Mouse (Mus musculus): ENCODE data around the gene Cdca8. TPM values are rescaled to one million over a fixed set of nuclear protein-coding genes. Genes with fewer than 3 reads are reported as not detected.

The Cdca8 gene
- total and polyA plus RNA-seq, 3 experiments, result 58.8 to 188 (median 101) TPM

DNA sequence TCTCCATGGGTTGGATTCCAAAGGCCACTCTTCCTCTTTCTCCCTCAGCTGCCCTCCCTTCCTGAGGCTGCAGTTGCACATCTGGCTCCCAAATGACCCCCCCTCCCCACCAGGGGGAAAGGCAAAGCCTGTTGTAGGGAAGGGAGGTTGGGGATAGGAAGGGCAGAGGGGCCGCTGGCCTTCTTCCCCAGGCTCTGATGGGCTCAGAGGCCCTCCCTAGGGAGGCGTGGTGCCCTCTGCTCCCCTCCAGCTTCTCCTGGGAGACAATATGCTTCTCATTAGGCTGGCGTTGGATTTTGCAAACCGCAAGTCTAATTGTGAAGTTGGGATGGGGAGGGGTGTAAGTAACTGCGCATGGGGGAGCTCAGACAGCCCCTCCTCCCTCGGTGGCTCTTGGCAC, 29.6 kb upstream of the Cdca8 start:
- Histone ChIP-seq H3K9me3 (replicated peaks; ENCODE audit: low read length) (peaks cover 4% of the 10 kb centered on the region), H3K27ac (ENCODE audit: insufficient read depth, low read depth) (no peak overlapping the region), H3K79me2 (replicated peaks; ENCODE audit: control insufficient read depth, extremely low read depth, insufficient read depth, poor library complexity, severe bottlenecking) (no peaks in the 10 kb centered on the region), H3K4me2 (ENCODE audit: insufficient read depth, low read depth, poor library complexity, severe bottlenecking) (no peak overlapping the region), H3K4me3 (replicated peaks in 1 of 3; ENCODE audit: low read depth in 2 of 3, low read length in 2 of 3, poor library complexity in 1 of 3) (no peak overlapping the region), H3K36me3 (replicated peaks in 1 of 2; ENCODE audit: control insufficient read depth in 1 of 2, insufficient read depth in 1 of 2, low read length in 1 of 2) (no peaks in the 10 kb centered on the region), H3K27me3 (replicated peaks) (peaks cover 48% of the 10 kb centered on the region), H3K4me1 (ENCODE audit: control insufficient read depth in 1 of 2, insufficient read depth in 2 of 2) (peaks cover 0 to 3% of the 10 kb centered on the region in 2 experiments; a peak in 1 of 4 replicates), H3K9ac (ENCODE audit: insufficient read depth, low read depth) (no peak overlapping the region)
- TF ChIP-seq NELFE (IDR thresholded peaks at IDR 0.05; ENCODE audit: low read depth, low read length) (no peak), JUN (IDR thresholded peaks at IDR 0.05; ENCODE audit: insufficient read depth, low read depth, low read length) (no peak), HCFC1 (IDR thresholded peaks at IDR 0.05; ENCODE audit: low read depth, low read length) (no peak), MEF2A (IDR thresholded peaks at IDR 0.05; ENCODE audit: borderline replicate concordance, low read depth, low read length) (no peak), POLR2AphosphoS2 (IDR thresholded peaks at IDR 0.05; ENCODE audit: low read depth, low read length) (no peak), BHLHE40 (IDR thresholded peaks at IDR 0.05; ENCODE audit: low read depth, low read length) (no peak), JUND (conservative IDR thresholded peaks at IDR 0.05; ENCODE audit: low read depth, low read length) (no peak), CHD2 (IDR thresholded peaks at IDR 0.05; ENCODE audit: low read length) (no peak), POLR2A (IDR thresholded peaks at IDR 0.05; ENCODE audit: low read depth, low read length) (no peak), RAD21 (IDR thresholded peaks at IDR 0.05; ENCODE audit: low read depth, low read length) (no peak), MYC (IDR thresholded peaks at IDR 0.05; ENCODE audit: low read depth, low read length) (no peak), TBP (conservative IDR thresholded peaks at IDR 0.05; ENCODE audit: low read depth, low read length) (no peak), EP300 (IDR thresholded peaks at IDR 0.05; ENCODE audit: low read length) (no peak), MAFK (IDR thresholded peaks at IDR 0.05; ENCODE audit: insufficient replicate concordance, low read length) (no peak), KAT2A (IDR thresholded peaks at IDR 0.05; ENCODE audit: insufficient replicate concordance, low read length) (no peak), RCOR1 (conservative IDR thresholded peaks at IDR 0.05; ENCODE audit: low read depth, low read length) (no peak), NRF1 (IDR thresholded peaks at IDR 0.05; ENCODE audit: low read depth, low read length) (no peak), ZKSCAN1 (IDR thresholded peaks at IDR 0.05; ENCODE audit: borderline replicate concordance, low read depth, low read length) (no peak), IRF4 (IDR thresholded peaks at IDR 0.05; ENCODE audit: low read depth, low read length) (no peak), SMC3 (IDR thresholded peaks at IDR 0.05; ENCODE audit: low read depth, low read length) (no peak)
- DNase-seq (ENCODE audit: extremely low read depth), result no peak
- in situ Hi-C loops (cut with MboI; ENCODE audit: low pct_ligation_motif_present, low pct_unique_long_range_greater_than_20kb, low sequenced_read_pairs), result no loop called here
- dilution Hi-C loops (cut with MboI; ENCODE audit: extremely low pct_ligation_motif_present, extremely low pct_unique_long_range_greater_than_20kb, low sequenced_read_pairs), result loop anchor here (25.0 kb wide), 1 partner anchor 94 kb away; the partner anchor contains the start of genes Dnali1 and Snip1

DNA sequence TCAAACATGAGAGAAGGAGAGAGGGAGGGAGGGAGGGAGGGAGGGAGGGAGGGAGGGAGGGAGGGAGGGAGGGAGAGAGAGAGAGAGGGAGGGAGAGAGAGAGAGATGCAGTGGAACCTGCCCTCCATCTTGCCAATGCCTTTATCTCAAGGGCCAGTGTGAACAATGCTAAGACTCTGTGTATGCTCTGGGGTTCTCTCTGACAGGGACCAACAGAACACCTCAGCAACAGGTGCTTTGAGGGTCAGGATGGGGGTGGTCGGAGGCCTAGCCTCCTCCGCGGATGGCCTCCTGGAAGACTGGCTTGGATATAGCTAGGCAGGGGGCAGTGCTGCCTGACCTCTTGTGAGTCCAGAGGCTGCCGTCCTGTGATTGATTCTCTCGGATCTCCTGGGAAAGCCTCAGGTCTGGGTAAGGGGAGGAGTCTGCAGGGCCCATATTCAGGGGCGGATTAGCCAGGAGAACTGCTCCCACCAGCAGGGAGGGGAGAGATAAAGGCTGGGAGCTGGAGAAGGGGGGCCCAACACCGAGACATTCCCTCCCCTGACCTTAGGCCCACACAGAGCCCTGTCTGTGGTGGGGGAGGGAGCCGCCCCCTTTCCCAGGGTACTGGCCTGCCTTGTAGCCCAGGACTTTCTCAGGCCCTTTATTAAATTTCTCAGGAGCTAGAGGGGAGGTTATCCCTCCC, 25.9 kb upstream of the Cdca8 start:
- Histone ChIP-seq H3K4me2 (ENCODE audit: insufficient read depth, low read depth, poor library complexity, severe bottlenecking) (no peak overlapping the region), H3K36me3 (replicated peaks in 1 of 2; ENCODE audit: control insufficient read depth in 1 of 2, insufficient read depth in 1 of 2, low read length in 1 of 2) (no peaks in the 10 kb centered on the region), H3K4me1 (ENCODE audit: control insufficient read depth in 1 of 2, insufficient read depth in 2 of 2) (no peaks in the 10 kb centered on the region; a peak in 1 of 4 replicates), H3K79me2 (replicated peaks; ENCODE audit: control insufficient read depth, extremely low read depth, insufficient read depth, poor library complexity, severe bottlenecking) (no peaks in the 10 kb centered on the region), H3K27me3 (replicated peaks) (peaks cover 26% of the 10 kb centered on the region), H3K4me3 (replicated peaks in 1 of 3; ENCODE audit: low read depth in 2 of 3, low read length in 2 of 3, poor library complexity in 1 of 3) (no peak overlapping the region), H3K27ac (ENCODE audit: insufficient read depth, low read depth) (no peak overlapping the region), H3K9me3 (replicated peaks; ENCODE audit: low read length) (peaks cover 4% of the 10 kb centered on the region), H3K9ac (ENCODE audit: insufficient read depth, low read depth) (no peak overlapping the region)
- in situ Hi-C loops (cut with MboI; ENCODE audit: low pct_ligation_motif_present, low pct_unique_long_range_greater_than_20kb, low sequenced_read_pairs) (no loop called here), dilution Hi-C loops (cut with MboI; ENCODE audit: extremely low pct_ligation_motif_present, extremely low pct_unique_long_range_greater_than_20kb, low sequenced_read_pairs) (loop anchor here (25.0 kb wide), 1 partner anchor 97 kb away; the partner anchor contains the start of genes Dnali1 and Snip1)
- no peak for DNase-seq (ENCODE audit: extremely low read depth)
- TF ChIP-seq UBTF (IDR thresholded peaks at IDR 0.05; ENCODE audit: low read depth, low read length) (no peak), BHLHE40 (IDR thresholded peaks at IDR 0.05; ENCODE audit: low read depth, low read length) (no peak), RAD21 (IDR thresholded peaks at IDR 0.05; ENCODE audit: low read depth, low read length) (no peak), USF2 (conservative IDR thresholded peaks at IDR 0.05; ENCODE audit: low read depth, low read length) (no peak), PAX5 (IDR thresholded peaks at IDR 0.05; ENCODE audit: low read length) (no peak), CTCF (conservative IDR thresholded peaks at IDR 0.05 in 1 of 2, IDR thresholded peaks at IDR 0.05 in 1 of 2; ENCODE audit: low read depth in 2 of 2, low read length in 2 of 2) (no peak), NELFE (IDR thresholded peaks at IDR 0.05; ENCODE audit: low read depth, low read length) (no peak), ETS1 (conservative IDR thresholded peaks at IDR 0.05; ENCODE audit: low read depth, low read length) (no peak), SMC3 (IDR thresholded peaks at IDR 0.05; ENCODE audit: low read depth, low read length) (no peak), IRF4 (IDR thresholded peaks at IDR 0.05; ENCODE audit: low read depth, low read length) (no peak), MYC (IDR thresholded peaks at IDR 0.05; ENCODE audit: low read depth, low read length) (no peak), ZC3H11A (IDR thresholded peaks at IDR 0.05; ENCODE audit: low read depth, low read length) (no peak), NRF1 (IDR thresholded peaks at IDR 0.05; ENCODE audit: low read depth, low read length) (no peak), EP300 (IDR thresholded peaks at IDR 0.05; ENCODE audit: low read length) (no peak), POLR2AphosphoS2 (IDR thresholded peaks at IDR 0.05; ENCODE audit: low read depth, low read length) (no peak)

Measured in CH12.LX (cell line).